9 mouse cellular contexts compared by ENCODE assay signal in the genomic region with DNA sequence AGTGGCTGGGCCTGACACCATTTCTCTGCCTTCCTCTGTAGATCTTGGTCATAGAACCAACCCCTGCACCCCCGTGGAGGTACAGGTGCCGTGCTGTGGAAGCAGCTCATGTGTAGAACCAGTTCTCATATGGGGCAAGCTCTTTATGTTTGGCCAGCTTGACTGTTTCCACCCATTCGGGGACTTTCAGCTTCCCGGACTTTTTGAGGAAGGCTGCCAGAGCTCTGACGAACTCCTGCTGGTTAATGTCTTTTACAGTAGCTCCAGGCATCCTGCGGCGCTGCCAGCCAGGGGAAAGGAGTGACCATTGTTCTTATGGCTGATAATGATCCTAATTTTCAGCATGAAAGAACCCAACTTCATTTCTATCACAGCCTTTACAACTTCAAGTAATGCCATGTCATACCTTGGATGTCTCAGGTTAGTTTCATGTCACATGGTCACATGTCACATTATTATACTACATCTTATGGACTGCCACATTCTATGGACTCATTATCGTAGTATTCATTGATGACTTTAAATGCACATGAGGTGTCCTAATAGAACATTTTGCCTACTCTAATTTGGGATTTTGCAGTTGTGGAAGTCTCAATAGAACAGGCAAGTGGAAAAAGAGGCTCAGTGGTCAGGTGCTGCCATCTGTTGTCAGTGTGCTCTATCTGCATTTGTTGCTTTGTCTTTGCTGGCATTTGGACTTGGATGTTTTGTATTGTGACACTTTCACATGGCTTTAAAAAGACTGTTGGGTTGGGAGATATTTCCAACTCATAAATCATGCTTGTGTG. TPM values are rescaled to one million over a fixed set of nuclear protein-coding genes. Genes with fewer than 3 reads are reported as not detected.
DNase-seq lines count a peak whose midpoint lies in the region; ATAC-seq and TF ChIP-seq lines count a peak whose summit lies in the region.
"Had no signal": no experiment of that assay in that cellular context is flagged by ENCODE, and none has a peak within 500 bp of the region (broad histone marks: within the 10 kb centered on the region; RNA-seq: fewer than 3 reads in every experiment).

No protein-coding gene starts in this region.

- H3K9ac ChIP-seq in kidney, embryonic 14.5 days (ENCODE audit: low read depth, low read length) = no peak overlapping the region
- H3K9ac ChIP-seq in kidney, postnatal 0 days (ENCODE audit: low read depth, low read length) = no peak overlapping the region
- H3K9ac ChIP-seq in lung, embryonic 14.5 days = no peak overlapping the region

- 0 out of 2 replicates have a peak, but pooled peaks cover 3% of the 10 kb centered on the region for H3K4me1 ChIP-seq in kidney, embryonic 14.5 days (ENCODE audit: control insufficient read depth, insufficient read depth, low read length)
- 0 out of 2 replicates have a peak, but pooled peaks cover 4% of the 10 kb centered on the region for H3K4me1 ChIP-seq in kidney, postnatal 0 days (replicated peaks; ENCODE audit: insufficient read depth, low read length)
- no peaks in the 10 kb centered on the region for H3K4me1 ChIP-seq in lung, embryonic 14.5 days (ENCODE audit: insufficient read depth)

- peak; percentile 97 for TF ChIP-seq CTCF in kidney, postnatal 0 days (IDR thresholded peaks at IDR 0.05; ENCODE audit: low read depth)
- TF ChIP-seq CTCF in lung, embryonic 14.5 days (IDR thresholded peaks at IDR 0.05; ENCODE audit: low read depth) = peak; percentile 85

- no peak overlapping the region for H3K4me2 ChIP-seq in kidney, embryonic 14.5 days (replicated peaks; ENCODE audit: low read depth, low read length)
- no peak overlapping the region for H3K4me2 ChIP-seq in kidney, postnatal 0 days (ENCODE audit: low read length)
- H3K4me2 ChIP-seq in lung, embryonic 14.5 days = no peak overlapping the region

- no peak overlapping the region for H3K4me3 ChIP-seq in kidney, embryonic 14.5 days (ENCODE audit: low read length)
- no peak overlapping the region for H3K4me3 ChIP-seq in kidney, postnatal 0 days (replicated peaks; ENCODE audit: low read depth, low read length)
- H3K4me3 ChIP-seq in lung, embryonic 14.5 days (ENCODE audit: low read depth, low read length) = no peak overlapping the region

- no peaks in the 10 kb centered on the region for H3K9me3 ChIP-seq in kidney, embryonic 14.5 days (ENCODE audit: control insufficient read depth, low read length)
- H3K9me3 ChIP-seq in kidney, postnatal 0 days (replicated peaks; ENCODE audit: low read length) = no peaks in the 10 kb centered on the region
- H3K9me3 ChIP-seq in lung, embryonic 14.5 days (ENCODE audit: low read depth, low read length) = no peaks in the 10 kb centered on the region

- no peaks in the 10 kb centered on the region for H3K36me3 ChIP-seq in kidney, embryonic 14.5 days (ENCODE audit: control insufficient read depth, insufficient read depth, low read length)
- no peaks in the 10 kb centered on the region for H3K36me3 ChIP-seq in kidney, postnatal 0 days (ENCODE audit: insufficient read depth, low read length)
- H3K36me3 ChIP-seq in lung, embryonic 14.5 days (ENCODE audit: insufficient read depth) = no peaks in the 10 kb centered on the region

- ATAC-seq in kidney, embryonic 14.5 days (ENCODE audit: low FRiP score, low TSS enrichment) = no peak
- ATAC-seq in kidney, postnatal 0 days (replicated peaks; ENCODE audit: low FRiP score, low read depth) = no peak
- ATAC-seq in lung, embryonic 14.5 days (ENCODE audit: insufficient read depth) = no peak

- DNase-seq in kidney, adult 11 months = peak; percentile 33
- peak; percentile 53 for DNase-seq in CD4-positive helper T cell, adult 2 months (ENCODE audit: low read depth, low spot score)
- DNase-seq in adrenal gland, adult 8-10 months = peak; percentile 19
- peak; percentile 36 for DNase-seq in embryo, embryonic 11.5 days (ENCODE audit: low read depth, low spot score)
- peak; percentile 83 for DNase-seq in kidney, postnatal 0 days (ENCODE audit: low spot score)
- peak; percentile 78 for DNase-seq in lung, embryonic 14.5 days
- DNase-seq in thymus, postnatal 4 days = peak; percentile 58

- no peaks in the 10 kb centered on the region for H3K27me3 ChIP-seq in kidney, embryonic 14.5 days (ENCODE audit: control insufficient read depth, insufficient read depth, low read length)
- no peaks in the 10 kb centered on the region for H3K27me3 ChIP-seq in kidney, postnatal 0 days (ENCODE audit: insufficient read depth, low read length)
- no peaks in the 10 kb centered on the region for H3K27me3 ChIP-seq in lung, embryonic 14.5 days (ENCODE audit: insufficient read depth, low read length)

- no peak overlapping the region for H3K27ac ChIP-seq in kidney, embryonic 14.5 days (ENCODE audit: low read depth, low read length)
- H3K27ac ChIP-seq in kidney, postnatal 0 days = no peak overlapping the region
- no peak overlapping the region for H3K27ac ChIP-seq in lung, embryonic 14.5 days (ENCODE audit: low read depth)

- WGBS in kidney, embryonic 14.5 days = 36% methylated on average over 8 of the region's 8 CpGs
- WGBS in kidney, postnatal 0 days = 36% methylated on average over 8 of the region's 8 CpGs
- 45% methylated on average over 8 of the region's 8 CpGs for WGBS in lung, embryonic 14.5 days

RNA-seq across cellular contexts. Expression of a gene that starts 3.1 kb away (rescaled TPM):
- 10.4 and 19.0 TPM in 2 replicates for polyA plus RNA-seq in kidney, embryonic 14.5 days (2014; fragmentation: Nextera tagmentation; extraction: Ambion mirVana)
- 10 to 100 TPM; 25.0 to 27.4 (median 26.1) TPM for total RNA-seq in adrenal gland, adult 8-10 months (2022)
- 18.5 and 18.8 TPM in 2 replicates for polyA plus RNA-seq in kidney, postnatal 0 days (2015; fragmentation: Nextera tagmentation; extraction: Ambion mirVana)
- 19.5 and 22.6 TPM in 2 replicates for polyA plus RNA-seq in lung, embryonic 14.5 days (2014; fragmentation: Nextera tagmentation; extraction: Ambion mirVana)

RNA-seq across cellular contexts. Expression of a gene that starts 3.8 kb away (rescaled TPM):
- polyA plus RNA-seq in kidney, embryonic 14.5 days (2014; fragmentation: Nextera tagmentation; extraction: Ambion mirVana) = not detected in 2 replicates
- total RNA-seq in adrenal gland, adult 8-10 months (2022) = not detected
- polyA plus RNA-seq in kidney, postnatal 0 days (2015; fragmentation: Nextera tagmentation; extraction: Ambion mirVana) = 2.1 and 2.4 TPM in 2 replicates
- not detected in 2 replicates for polyA plus RNA-seq in lung, embryonic 14.5 days (2014; fragmentation: Nextera tagmentation; extraction: Ambion mirVana)

RNA-seq across cellular contexts. Expression of a gene that starts 26.4 kb away (rescaled TPM):
- polyA plus RNA-seq in kidney, embryonic 14.5 days (2014; fragmentation: Nextera tagmentation; extraction: Ambion mirVana) = not detected in 2 replicates
- not detected for total RNA-seq in adrenal gland, adult 8-10 months (2022)
- not detected in 2 replicates for polyA plus RNA-seq in kidney, postnatal 0 days (2015; fragmentation: Nextera tagmentation; extraction: Ambion mirVana)
- polyA plus RNA-seq in lung, embryonic 14.5 days (2014; fragmentation: Nextera tagmentation; extraction: Ambion mirVana) = not detected in 2 replicates
- polyA plus RNA-seq: liver, embryonic 16.5 days had no signal

RNA-seq across cellular contexts. Expression of a gene that starts 32.3 kb away (rescaled TPM):
- polyA plus RNA-seq in kidney, embryonic 14.5 days (2014; fragmentation: Nextera tagmentation; extraction: Ambion mirVana) = 17.2 and 18.5 TPM in 2 replicates
- total RNA-seq in adrenal gland, adult 8-10 months (2022) = 10 to 100 TPM; 49.7 to 56.1 (median 52.5) TPM
- 24.0 and 24.1 TPM in 2 replicates for polyA plus RNA-seq in kidney, postnatal 0 days (2015; fragmentation: Nextera tagmentation; extraction: Ambion mirVana)
- 11.6 and 13.1 TPM in 2 replicates for polyA plus RNA-seq in lung, embryonic 14.5 days (2014; fragmentation: Nextera tagmentation; extraction: Ambion mirVana)

Comparison
In these comparisons a context has a peak if more than half of its experiments do, and no peak if none do; other contexts are left out.
1. DNase-seq: peak in every context shown above with its lines; median percentile 83 in kidney, postnatal 0 days; 78 in lung, embryonic 14.5 days; 58 in thymus, postnatal 4 days; 53 in CD4-positive helper T cell, adult 2 months; 36 in embryo, embryonic 11.5 days; 33 in kidney, adult 11 months; 19 in adrenal gland, adult 8-10 months.